Mouse (Mus musculus): ENCODE results near the gene Plekhm1. TPM values are rescaled to one million over a fixed set of nuclear protein-coding genes. Genes with fewer than 3 reads are reported as not detected.
A peak's percentile ranks its signal among the peaks of the same experiment; 100 is the strongest.

The Plekhm1 gene
- polyA plus RNA-seq, 1 experiment from 2014 or later = 8.4 TPM

GRCm38 (mm10) chr11:103356032-103356571 is 56.4 kb downstream of the Plekhm1 start:
- no peak overlapping the region for H3K4me3 ChIP-seq
- H3K9me3 ChIP-seq = peaks cover 6% of the 10 kb centered on the region; the same call in 1 of the 2 replicates
- H3K36me3 ChIP-seq (replicated peaks) = no peaks in the 10 kb centered on the region
- WGBS = 31% methylated on average over 9 of the region's 11 CpGs
- H3K4me1 ChIP-seq = peaks cover 53% of the 10 kb centered on the region
- H3K27ac ChIP-seq = no peak overlapping the region
- no peak for DNase-seq (ENCODE audit: extremely low spot score, low spot score)
- H3K27me3 ChIP-seq (ENCODE audit: poor library complexity, severe bottlenecking) = peaks cover 65% of the 10 kb centered on the region

- Histone ChIP-seq H3K36me3 (replicated peaks) (no peaks in the 10 kb centered on the region), H3K27me3 (ENCODE audit: poor library complexity, severe bottlenecking) (peaks cover 57% of the 10 kb centered on the region), H3K4me3 (no peak overlapping the region), H3K9me3 (peaks cover 6% of the 10 kb centered on the region; the same call in 1 of the 2 replicates), H3K27ac (no peak overlapping the region), H3K4me1 (peaks cover 44% of the 10 kb centered on the region)
- 28% methylated on average over 11 of the region's 11 CpGs for WGBS
- DNase-seq (ENCODE audit: extremely low spot score, low spot score) = peak; percentile 27
Measured at GRCm38 (mm10) chr11:103355251-103355650, 57.2 kb downstream of the Plekhm1 start.

DNA sequence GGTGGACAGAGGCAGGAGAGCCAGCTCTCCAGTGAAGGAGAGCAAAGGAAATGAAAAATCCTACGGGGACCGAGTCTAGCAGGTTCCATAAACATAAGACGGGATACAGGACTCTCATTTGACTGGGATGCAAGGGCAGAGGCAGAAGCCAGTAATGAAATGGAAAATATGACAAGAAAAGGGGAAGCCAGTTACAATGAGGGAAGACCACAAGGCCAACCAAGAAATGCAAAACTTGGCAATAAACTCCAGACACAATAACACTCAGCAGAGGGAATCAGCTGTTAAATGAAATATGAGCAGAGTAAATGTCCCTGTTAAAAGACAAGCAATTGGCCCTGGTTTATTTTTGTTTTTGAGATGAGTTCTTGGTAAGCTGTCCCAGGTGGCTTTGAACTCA is 58.5 kb downstream of the Plekhm1 start:
- H3K4me1 ChIP-seq = peaks cover 32% of the 10 kb centered on the region
- H3K27me3 ChIP-seq (ENCODE audit: poor library complexity, severe bottlenecking) = peaks cover 45% of the 10 kb centered on the region
- no peaks in the 10 kb centered on the region for H3K36me3 ChIP-seq (replicated peaks)
- H3K27ac ChIP-seq = no peak overlapping the region
- H3K9me3 ChIP-seq = peaks cover 12% of the 10 kb centered on the region; the same call in 1 of the 2 replicates
- H3K4me3 ChIP-seq = no peak overlapping the region
- 84% methylated on average over 3 of the region's 3 CpGs for WGBS
- no peak for DNase-seq (ENCODE audit: extremely low spot score, low spot score)

DNA sequence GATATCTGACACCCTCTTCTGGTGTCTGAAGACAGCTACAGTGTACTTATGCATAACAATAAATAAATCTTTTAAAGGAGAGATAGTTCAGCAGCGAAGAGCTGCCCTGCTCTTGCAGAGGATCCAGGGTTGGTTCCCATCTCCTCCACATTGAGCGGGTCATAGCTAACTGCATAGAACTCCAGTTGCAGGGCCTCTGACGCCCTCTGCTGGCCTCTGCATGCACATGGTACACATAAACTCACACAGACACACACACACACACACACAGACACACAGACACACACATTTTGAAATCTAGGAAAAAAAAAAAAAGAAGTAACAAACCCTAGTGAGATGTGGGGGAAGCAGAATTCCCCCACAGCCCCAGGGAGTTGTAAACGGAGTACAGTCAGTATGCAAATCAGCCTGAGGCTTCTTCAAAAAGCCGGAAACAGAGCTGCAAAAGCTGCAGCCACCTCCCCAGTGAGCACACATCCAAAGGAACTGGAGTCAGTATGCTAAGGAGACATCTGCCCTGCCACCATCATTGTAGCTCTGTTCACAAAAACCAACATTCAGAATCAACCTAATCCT is 60.2 kb downstream of the Plekhm1 start:
- 85% methylated on average over 5 of the region's 5 CpGs for WGBS
- H3K36me3 ChIP-seq (replicated peaks) = no peaks in the 10 kb centered on the region
- H3K27me3 ChIP-seq (ENCODE audit: poor library complexity, severe bottlenecking) = peaks cover 28% of the 10 kb centered on the region
- no peak overlapping the region for H3K4me3 ChIP-seq
- H3K4me1 ChIP-seq = peaks cover 26% of the 10 kb centered on the region
- H3K27ac ChIP-seq = no peak overlapping the region
- peaks cover 12% of the 10 kb centered on the region; the same call in 1 of the 2 replicates for H3K9me3 ChIP-seq
- no peak for DNase-seq (ENCODE audit: extremely low spot score, low spot score)

DNA sequence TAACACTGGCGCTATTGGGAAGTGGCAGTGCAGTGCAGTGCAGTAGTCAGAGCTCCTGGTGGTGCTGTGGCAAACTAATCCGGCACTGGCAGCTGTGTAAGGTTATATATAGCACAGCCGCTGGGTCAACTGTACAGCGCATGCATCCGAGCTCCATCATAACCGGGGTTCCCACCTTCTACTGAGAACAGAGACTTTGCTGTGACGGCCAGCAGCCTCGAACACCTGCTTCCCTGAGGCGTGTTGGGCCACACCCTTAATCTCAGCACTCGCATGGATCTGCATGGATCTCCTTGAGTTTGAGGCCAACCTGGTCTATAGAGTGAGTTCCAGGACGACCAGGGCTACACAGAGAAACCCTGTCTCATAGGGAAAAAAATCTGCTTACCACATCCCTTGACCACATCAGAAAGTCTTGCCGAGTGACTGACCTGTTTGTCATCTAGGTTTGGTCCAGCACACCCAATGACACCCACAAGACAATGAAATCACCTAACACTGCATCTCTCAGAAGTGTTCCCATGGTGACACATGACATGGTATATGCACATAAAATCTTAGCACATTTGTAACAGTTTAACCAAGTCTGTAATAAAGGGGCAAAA is 61.7 kb downstream of the Plekhm1 start:
- Histone ChIP-seq H3K36me3 (replicated peaks) (no peaks in the 10 kb centered on the region), H3K27ac (no peak overlapping the region), H3K27me3 (ENCODE audit: poor library complexity, severe bottlenecking) (peaks cover 13% of the 10 kb centered on the region), H3K4me1 (peaks cover 11% of the 10 kb centered on the region), H3K9me3 (peaks cover 12% of the 10 kb centered on the region; the same call in 1 of the 2 replicates), H3K4me3 (no peak overlapping the region)
- no peak for DNase-seq (ENCODE audit: extremely low spot score, low spot score)
- WGBS = 91% methylated on average over 12 of the region's 12 CpGs

- H3K27ac ChIP-seq = no peak overlapping the region
- no peaks in the 10 kb centered on the region; the same call in 1 of the 2 replicates for H3K4me1 ChIP-seq
- no peak for DNase-seq (ENCODE audit: extremely low spot score, low spot score)
- WGBS = 88% methylated on average over 2 of the region's 2 CpGs
- peaks cover 12% of the 10 kb centered on the region; the same call in 1 of the 2 replicates for H3K9me3 ChIP-seq
- H3K4me3 ChIP-seq = no peak overlapping the region
- H3K36me3 ChIP-seq (replicated peaks) = no peaks in the 10 kb centered on the region
- H3K27me3 ChIP-seq (ENCODE audit: poor library complexity, severe bottlenecking) = peaks cover 7% of the 10 kb centered on the region
Measured at GRCm38 (mm10) chr11:103349699-103350098, 62.8 kb downstream of the Plekhm1 start.

GRCm38 (mm10) chr11:103346657-103347056 is 65.8 kb downstream of the Plekhm1 start:
- Histone ChIP-seq H3K36me3 (replicated peaks) (no peaks in the 10 kb centered on the region), H3K4me3 (no peak overlapping the region), H3K27me3 (ENCODE audit: poor library complexity, severe bottlenecking) (0 out of 2 replicates have a peak, but pooled peaks cover 5% of the 10 kb centered on the region), H3K27ac (0 out of 2 replicates have a peak overlapping the region, but pooled peaks have one; percentile 31), H3K4me1 (no peaks in the 10 kb centered on the region; the same call in 1 of the 2 replicates), H3K9me3 (peaks cover 6% of the 10 kb centered on the region; the same call in 1 of the 2 replicates)
- DNase-seq (ENCODE audit: extremely low spot score, low spot score) = no peak
- whole genome bisulfite sequencing = 77% methylated on average over 5 of the region's 5 CpGs

DNA sequence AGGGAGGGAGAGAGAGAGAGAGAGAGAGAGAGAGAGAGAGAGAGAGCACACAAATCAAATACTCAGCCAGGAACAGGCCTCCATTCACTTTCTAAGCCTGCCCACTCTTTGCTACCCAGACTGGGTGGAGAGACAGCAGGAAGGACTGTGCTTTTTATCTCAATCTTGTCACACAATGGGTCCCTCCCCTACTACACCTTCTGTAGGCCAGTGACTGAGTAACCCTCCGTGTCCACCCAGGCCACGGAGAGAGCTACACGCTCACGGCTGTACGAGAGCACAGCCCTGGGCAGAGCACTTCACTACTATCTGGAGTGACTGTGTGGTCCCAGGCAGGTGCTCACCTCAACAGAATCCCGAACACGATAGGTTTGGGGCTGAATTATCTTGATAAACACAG is 66.3 kb downstream of the Plekhm1 start:
- Histone ChIP-seq H3K9me3 (peaks cover 6% of the 10 kb centered on the region; the same call in 1 of the 2 replicates), H3K36me3 (replicated peaks) (no peaks in the 10 kb centered on the region), H3K27me3 (ENCODE audit: poor library complexity, severe bottlenecking) (0 out of 2 replicates have a peak, but pooled peaks cover 5% of the 10 kb centered on the region), H3K4me3 (no peak overlapping the region), H3K4me1 (no peaks in the 10 kb centered on the region; the same call in 1 of the 2 replicates), H3K27ac (no peak overlapping the region)
- WGBS = 86% methylated on average over 7 of the region's 7 CpGs
- no peak for DNase-seq (ENCODE audit: extremely low spot score, low spot score)

- Histone ChIP-seq H3K27ac (no peak overlapping the region), H3K4me1 (peaks cover 1% of the 10 kb centered on the region), H3K27me3 (ENCODE audit: poor library complexity, severe bottlenecking) (peaks cover 5% of the 10 kb centered on the region; the same call in 1 of the 2 replicates), H3K36me3 (replicated peaks) (no peaks in the 10 kb centered on the region), H3K4me3 (no peak overlapping the region), H3K9me3 (peaks cover 6% of the 10 kb centered on the region; the same call in 1 of the 2 replicates)
- WGBS = 89% methylated on average over 7 of the region's 7 CpGs
- DNase-seq (ENCODE audit: extremely low spot score, low spot score) = no peak
Measured at GRCm38 (mm10) chr11:103345408-103346091, 66.9 kb downstream of the Plekhm1 start.

DNA sequence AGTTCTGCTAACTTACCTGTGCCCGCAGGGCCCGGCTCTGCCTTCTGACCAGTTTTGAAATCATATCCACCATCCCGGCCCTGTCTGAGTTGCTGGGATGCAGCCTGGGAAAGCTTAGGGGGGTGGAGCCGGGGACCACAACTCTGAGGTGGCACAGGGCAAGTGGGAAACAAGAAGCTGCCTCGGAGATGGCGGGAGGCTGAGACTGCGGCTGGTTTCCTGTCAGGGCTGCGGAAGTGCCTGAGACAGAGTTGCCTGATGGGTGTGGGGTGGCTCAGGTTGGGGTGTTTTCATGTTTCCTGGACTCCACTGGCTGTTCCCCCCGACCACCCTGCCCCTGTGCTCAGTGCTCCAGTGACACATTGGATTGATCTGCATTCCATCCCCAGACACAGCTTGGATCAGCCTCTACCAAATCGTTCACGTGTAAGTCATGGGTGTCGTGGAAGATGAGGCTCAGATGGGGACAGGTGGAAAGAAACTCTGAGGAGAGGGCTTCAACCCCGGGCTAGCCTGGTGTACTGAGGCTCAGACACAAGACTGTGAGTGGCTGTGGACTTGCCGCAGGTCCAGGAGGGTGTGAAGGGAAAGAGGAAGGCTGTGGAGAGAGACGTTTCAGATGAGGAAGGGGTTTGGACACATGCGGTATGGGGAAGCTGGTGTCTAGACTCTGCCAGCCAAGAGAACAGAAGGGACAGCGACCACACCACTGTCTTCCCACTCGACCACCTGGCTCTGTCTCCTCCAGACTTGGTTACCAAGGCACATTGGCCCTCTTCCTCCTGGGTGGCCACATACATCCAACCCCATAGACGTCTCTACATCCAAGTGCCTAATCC is 67.8 kb downstream of the Plekhm1 start:
- Histone ChIP-seq H3K4me3 (no peak overlapping the region), H3K9me3 (peaks cover 5% of the 10 kb centered on the region; the same call in 1 of the 2 replicates), H3K4me1 (peaks cover 10% of the 10 kb centered on the region), H3K27me3 (ENCODE audit: poor library complexity, severe bottlenecking) (peaks cover 13% of the 10 kb centered on the region), H3K27ac (no peak overlapping the region), H3K36me3 (replicated peaks) (no peaks in the 10 kb centered on the region)
- no peak for DNase-seq (ENCODE audit: extremely low spot score, low spot score)
- WGBS = 81% methylated on average over 19 of the region's 19 CpGs

DNA sequence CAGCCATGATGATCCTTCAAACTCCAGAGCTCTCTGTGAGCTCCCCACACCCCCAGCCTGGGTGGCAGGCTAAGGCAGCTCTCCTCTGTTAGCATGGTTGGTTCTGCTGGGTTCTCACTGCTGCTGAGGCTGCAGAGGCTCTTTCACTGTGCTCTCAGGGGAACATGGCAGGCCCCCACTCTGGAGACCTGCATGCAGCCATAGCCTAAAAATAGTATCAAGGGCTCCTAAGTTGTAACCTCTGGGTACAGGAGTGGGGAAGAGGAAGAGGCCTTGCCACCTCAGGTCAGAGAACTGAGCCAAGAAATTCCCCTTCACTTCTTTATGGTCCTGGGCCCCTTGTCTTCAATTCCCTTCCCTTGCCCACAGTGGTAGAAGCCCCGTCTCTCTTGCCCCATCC is 68.6 kb downstream of the Plekhm1 start:
- H3K4me3 ChIP-seq = no peak overlapping the region
- peaks cover 14% of the 10 kb centered on the region for H3K4me1 ChIP-seq
- 82% methylated on average over 1 of the region's 1 CpGs for WGBS
- no peaks in the 10 kb centered on the region for H3K9me3 ChIP-seq
- no peaks in the 10 kb centered on the region for H3K36me3 ChIP-seq (replicated peaks)
- H3K27me3 ChIP-seq (ENCODE audit: poor library complexity, severe bottlenecking) = peaks cover 21% of the 10 kb centered on the region
- no peak overlapping the region for H3K27ac ChIP-seq
- DNase-seq (ENCODE audit: extremely low spot score, low spot score) = no peak

- WGBS = 80% methylated on average over 6 of the region's 6 CpGs
Measured at GRCm38 (mm10) chr11:103343063-103343462, 69.4 kb downstream of the Plekhm1 start.

More at GRCm38 (mm10) chr11:103343063-103343462, 69.4 kb downstream of the Plekhm1 start:
- Histone ChIP-seq H3K27me3 (ENCODE audit: poor library complexity, severe bottlenecking) (peaks cover 29% of the 10 kb centered on the region), H3K4me1 (peaks cover 14% of the 10 kb centered on the region), H3K36me3 (replicated peaks) (no peaks in the 10 kb centered on the region), H3K27ac (no peak overlapping the region), H3K4me3 (no peak overlapping the region), H3K9me3 (no peaks in the 10 kb centered on the region)
- no peak for DNase-seq (ENCODE audit: extremely low spot score, low spot score)

All from forebrain, embryonic 10.5 days (tissue).